Mouse (Mus musculus) kidney, adult 8-10 months (tissue): Measurements from ENCODE around the gene Ppp1r26.
A peak's percentile ranks its signal among the peaks of the same experiment; 100 is the strongest.

Experiments
- DNase-seq, 2 experiments: peaks; one replicate each; pipeline ENCODE4 v3.0.0; 2022

The Ppp1r26 gene

GRCm38 (mm10) chr2:28446515-28447314 is at the start of gene Ppp1r26:
Gene Ppp1r26, plus strand, starts transcription at chr2:28446800.
- DNase-seq, result peak in 1 of 2 experiments; percentile 14

- no peak for DNase-seq
These were observed 49.7 kb upstream of the Ppp1r26 start for GRCm38 (mm10) chr2:28396928-28397327.

- no peak for DNase-seq
These were observed 49.0 kb upstream of the Ppp1r26 start for GRCm38 (mm10) chr2:28397417-28398119.

DNA sequence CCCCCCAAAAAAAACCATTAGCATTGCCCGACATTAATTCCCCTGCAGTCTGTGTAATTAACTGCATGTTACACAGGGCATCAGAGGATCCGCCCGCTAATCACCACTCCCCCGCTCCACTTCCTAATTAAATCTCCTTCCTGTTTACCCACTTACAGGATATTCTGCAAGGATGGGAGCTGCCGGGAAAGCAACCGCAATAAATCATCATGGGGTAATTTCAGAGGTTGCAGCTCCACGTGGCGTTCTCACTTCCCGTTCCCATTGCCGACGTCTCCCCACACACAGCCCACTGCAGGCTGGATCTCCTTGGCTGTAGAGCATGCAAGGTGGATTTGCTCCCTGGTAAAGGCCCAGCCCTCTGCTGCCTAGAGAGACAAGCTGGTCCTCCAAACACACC is 45.0 kb upstream of the Ppp1r26 start:
- DNase-seq, result peak; percentile 28 to 59

DNA sequence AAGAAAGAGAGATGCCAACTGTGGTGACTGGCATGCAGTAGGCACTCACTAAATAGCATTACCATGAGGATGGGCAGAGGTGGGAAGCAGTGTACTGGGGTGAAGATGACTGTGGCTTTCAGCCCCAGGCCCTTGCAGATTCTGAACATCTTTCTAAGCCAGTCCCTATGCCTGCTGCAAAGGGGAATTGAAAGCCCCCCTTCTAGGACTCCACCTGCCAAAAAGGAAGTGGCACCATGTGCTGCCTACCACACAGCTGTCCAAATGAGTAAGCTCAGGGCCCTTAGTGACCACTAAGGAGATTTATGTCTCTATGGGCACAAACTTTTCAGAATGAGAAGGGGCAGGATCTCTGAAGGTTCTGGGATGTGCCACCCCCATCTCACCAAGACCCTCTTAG is 44.5 kb upstream of the Ppp1r26 start:
- DNase-seq, result no peak

DNA sequence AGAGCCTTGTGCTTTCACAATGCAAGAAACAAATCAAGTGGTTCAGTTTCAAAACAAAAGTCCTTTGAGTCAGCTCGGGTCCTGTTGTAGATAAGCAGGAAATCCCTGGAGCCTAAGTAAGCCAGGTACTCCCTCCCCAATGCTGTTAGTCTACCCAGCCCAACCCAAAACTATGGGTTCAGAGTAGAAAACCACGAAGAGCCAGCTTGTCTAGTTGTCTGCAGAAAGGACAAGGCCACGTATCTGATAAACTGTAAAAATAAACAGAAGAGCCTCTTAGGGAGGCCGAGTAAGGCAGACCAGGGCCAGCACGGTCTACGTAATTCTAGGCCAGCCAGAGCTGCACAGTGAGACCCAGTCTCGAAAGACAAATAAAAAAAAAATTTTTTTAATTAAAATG is 38.8 kb upstream of the Ppp1r26 start:
- no peak for DNase-seq

GRCm38 (mm10) chr2:28409144-28409543 is 37.5 kb upstream of the Ppp1r26 start:
- no peak for DNase-seq

GRCm38 (mm10) chr2:28409566-28409965 is 37.0 kb upstream of the Ppp1r26 start:
- no peak for DNase-seq

- no peak for DNase-seq
These were observed 33.7 kb upstream of the Ppp1r26 start for GRCm38 (mm10) chr2:28412936-28413335.

DNA sequence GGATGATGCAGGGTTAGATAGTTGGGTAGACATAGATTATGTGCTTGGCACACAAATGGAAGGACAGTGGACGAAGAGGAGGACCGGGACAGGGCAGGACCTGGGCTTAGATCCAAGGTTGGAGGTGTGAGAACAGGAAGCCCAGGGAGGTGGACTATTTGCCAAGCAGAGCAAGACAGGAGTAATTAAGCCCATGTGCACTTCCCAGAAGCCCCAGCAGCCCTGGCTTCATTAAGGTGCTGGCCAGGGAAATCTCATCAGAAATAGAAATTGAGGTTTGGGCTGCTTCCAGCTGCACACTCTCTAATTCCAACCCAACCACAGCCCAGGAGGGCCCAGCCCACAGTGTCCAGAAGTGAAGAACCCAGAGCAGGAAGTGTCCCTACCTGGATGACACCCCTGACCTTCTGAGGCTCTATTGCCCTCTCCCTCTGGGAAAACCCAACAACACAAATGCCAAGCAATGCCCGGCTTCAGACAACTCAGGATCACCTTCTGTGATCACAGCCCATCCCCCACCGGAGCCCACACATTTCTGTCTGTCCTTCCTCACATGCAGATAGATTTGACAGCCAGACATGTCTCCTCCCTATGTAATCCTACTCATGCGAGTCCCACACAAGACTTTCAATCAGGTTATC is 32.4 kb upstream of the Ppp1r26 start:
- no peak for DNase-seq

- no peak for DNase-seq
These were observed 31.9 kb upstream of the Ppp1r26 start for GRCm38 (mm10) chr2:28414757-28415137.

DNA sequence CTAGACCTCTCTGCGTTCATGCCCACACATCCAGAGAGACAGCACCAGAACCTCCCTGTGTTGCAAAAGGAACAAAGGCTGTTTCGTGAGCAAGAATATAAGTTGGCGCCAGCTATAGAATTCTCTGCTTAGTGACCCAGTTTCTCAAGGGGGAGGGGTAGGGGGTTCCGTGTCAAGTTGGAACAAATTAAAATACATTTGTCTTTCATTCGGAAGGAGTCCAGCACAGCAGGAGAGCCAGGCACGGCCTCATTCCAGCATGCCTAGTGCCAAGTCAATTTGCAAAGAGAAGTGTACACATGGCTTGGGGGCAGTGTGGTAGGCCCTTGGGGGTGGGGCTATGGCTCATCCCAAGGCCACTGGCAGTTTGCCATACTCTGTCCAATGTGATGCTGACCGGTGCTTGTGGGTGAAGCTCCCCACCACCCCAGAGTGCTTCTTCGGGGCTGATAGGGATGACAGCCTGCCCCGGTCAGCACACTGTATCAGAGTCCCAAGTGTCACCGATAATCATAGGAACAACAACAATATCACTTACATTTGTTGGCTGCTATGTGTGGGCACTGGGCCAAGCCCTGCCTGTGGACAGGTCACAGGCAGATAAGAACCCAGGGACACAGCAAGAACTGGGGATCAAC is 31.1 kb upstream of the Ppp1r26 start:
- DNase-seq, result no peak

- DNase-seq, result no peak
These were observed 30.1 kb upstream of the Ppp1r26 start for GRCm38 (mm10) chr2:28416511-28416910.

DNA sequence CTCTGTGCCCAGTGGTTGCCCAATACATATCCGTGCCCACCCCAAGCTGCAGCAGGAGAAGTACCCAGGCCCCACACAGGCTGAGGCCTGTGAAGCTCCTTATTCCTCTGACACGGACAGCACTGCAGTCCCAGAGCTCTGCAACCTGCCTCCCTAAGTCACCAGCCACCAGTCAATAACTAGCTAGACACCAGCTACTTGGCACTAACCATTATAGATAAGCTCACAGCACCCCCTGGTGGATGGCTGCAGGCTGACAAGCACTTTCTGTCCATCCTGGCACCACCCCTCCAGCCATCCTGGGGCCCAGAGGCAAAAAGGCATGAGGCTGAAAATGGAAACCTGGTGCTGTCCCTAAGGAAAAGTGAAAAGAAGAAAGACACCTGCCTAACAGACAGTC is 28.6 kb upstream of the Ppp1r26 start:
- DNase-seq, result peak; percentile 50 to 86

DNA sequence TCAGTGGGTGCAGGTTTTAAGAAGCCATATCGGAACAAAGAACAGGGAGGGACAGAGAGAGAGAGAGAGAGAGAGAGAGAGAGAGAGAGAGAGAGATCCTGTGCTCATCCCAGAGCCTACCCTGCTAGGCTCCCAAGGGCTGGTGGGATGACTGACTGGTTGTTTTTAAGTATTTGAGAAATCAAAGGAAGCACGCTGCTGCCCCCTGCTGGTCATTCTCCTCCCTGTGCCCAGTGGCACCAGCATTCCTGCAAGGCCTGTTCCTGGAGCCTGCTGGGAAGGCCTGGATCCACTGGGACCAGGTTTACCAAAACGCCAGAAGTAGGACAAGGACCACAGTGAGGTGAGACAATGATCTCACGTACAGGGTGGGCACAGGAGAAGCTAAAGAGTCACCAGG is 26.7 kb upstream of the Ppp1r26 start:
- DNase-seq, result peak; percentile 70 to 91

DNA sequence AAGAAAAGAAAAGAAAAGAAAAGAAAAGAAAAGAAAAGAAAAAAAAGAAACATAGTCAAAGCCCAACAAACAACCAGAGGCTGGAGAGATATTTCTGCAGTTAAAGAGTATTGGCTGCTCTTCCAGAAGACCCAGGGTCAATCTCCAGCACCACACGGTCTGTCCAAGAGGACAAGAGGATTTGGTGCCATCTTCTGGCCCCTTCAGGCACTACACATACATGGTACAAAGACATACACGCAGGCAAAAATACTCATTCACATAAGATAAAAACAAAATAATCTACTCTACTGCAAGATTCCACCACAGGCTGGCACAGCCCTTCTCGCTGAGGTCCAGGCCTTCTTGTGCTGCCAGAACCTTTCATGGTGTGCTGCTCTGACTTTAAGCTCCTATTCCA is 23.4 kb upstream of the Ppp1r26 start:
- DNase-seq, result peak; percentile 27 to 71

- no peak for DNase-seq
These were observed 19.4 kb upstream of the Ppp1r26 start for GRCm38 (mm10) chr2:28427226-28427625.

- DNase-seq, result no peak
These were observed 15.8 kb upstream of the Ppp1r26 start for GRCm38 (mm10) chr2:28430846-28431245.

DNA sequence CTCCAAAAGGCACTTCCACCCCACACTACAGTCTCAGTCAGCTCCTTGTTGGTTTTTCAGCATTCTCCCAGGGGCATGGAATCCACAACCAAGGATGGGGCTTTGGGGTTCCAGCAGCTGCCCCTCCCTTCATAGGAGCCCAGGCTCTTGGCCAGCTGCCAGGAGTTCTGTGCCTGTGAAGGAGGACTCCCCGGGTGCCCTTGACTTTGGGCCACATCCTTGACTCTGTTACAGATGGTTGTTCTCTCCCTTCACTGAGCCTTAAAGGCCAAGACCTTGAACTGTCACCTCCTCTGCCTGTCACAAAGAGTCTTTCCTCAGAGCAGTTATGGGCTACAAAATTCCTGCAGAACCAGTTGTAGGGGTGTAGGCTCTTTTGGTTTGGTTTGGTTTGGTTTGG is 13.8 kb upstream of the Ppp1r26 start:
- peak; percentile 13 to 14 for DNase-seq

- no peak for DNase-seq
These were observed 13.1 kb upstream of the Ppp1r26 start for GRCm38 (mm10) chr2:28433512-28433911.

DNA sequence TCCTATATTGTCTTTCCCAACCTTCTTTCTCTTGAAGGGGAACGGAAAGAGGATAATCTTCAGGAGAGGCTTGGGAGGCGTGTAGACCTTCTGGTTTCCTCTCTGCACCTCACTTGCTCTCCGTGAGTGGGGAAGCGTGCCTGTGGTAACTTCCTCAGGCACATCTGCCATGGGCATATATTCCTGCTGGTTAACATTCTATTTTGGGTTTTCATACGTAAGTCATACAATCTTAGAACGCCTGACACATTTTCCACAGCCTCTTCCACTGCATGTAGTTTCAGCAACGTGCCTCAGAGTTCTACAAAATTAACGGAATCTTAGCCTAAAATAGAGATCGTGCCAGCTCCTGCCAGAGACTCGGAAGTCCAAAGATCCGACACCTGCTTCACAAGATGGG is 11.2 kb upstream of the Ppp1r26 start:
- DNase-seq, result no peak

DNA sequence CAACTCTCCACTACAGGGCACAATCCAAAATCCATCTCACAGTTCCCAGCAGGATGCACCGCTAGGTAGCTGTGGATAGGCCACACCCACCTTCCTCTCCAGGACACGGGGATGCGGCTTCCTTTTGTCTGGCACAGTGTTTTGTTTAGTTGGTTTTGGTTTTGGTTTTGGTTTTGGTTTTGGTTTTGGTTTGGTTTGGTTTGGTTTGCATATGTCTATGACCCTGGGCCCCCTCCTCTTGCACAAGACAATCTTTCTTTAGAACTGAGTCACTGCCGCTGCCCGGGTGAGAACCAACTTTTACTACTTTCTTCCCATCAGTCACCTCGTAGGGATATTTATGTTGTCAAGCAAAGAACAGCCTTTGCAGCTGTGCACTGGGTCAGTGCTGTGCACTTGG is 5.8 kb upstream of the Ppp1r26 start:
- DNase-seq, result no peak

DNA sequence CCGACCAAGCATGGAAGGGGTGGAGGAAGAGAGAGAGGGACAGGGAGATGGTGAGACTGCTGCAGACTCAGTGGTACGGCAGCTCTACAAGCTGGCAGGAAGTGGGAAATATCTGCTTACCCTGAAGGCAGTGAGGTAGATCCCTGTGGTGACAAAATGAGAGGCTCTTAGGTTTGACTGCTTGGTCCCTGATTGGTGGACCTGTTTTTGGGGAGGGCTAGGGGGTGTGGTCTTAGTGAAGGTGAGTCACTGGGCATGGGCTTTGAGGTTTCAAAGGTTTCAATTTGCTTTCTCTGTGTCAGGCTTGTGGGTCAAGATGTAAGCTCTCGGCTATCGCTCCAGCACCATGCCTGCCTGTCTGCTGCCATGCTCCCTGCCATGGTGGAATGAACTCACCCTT is 1.5 kb upstream of the Ppp1r26 start:
- no peak for DNase-seq

DNA sequence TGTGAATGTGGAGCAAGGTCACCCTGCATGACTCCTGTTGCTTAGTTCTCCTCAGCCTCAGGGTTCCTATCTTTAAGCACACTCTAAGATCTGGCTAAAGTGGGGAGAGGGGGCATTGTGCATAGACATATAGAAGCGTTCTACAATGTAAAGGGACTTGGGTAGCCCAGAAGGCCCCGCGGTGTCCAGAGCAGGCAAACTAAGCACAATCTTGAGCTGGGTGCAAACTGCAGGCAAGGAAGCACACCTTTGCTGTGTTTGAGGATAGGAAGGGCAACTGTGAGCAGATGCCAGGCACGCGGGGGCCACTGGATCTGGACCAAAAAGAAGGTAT is 452 bp upstream of the Ppp1r26 start:
- DNase-seq, result no peak
